Mouse (Mus musculus): ENCODE data around the gene Xntrpc. TPM values are rescaled to one million over a fixed set of nuclear protein-coding genes. Genes with fewer than 3 reads are reported as not detected.
A peak's percentile ranks its signal among the peaks of the same experiment; 100 is the strongest.

Gene Xntrpc
- polyA plus RNA-seq, 1 experiment from 2014 or later = 1.5 TPM

GRCm38 (mm10) chr7:102087336-102087735, 21.8 kb downstream of the Xntrpc start:
- Histone ChIP-seq H3K27ac (replicated peaks) (no peak overlapping the region), H3K36me3 (peaks cover 29% of the 10 kb centered on the region), H3K9ac (replicated peaks) (no peak overlapping the region), H3K27me3 (no peaks in the 10 kb centered on the region), H3K4me3 (no peak overlapping the region), H3K4me1 (no peaks in the 10 kb centered on the region), H3K9me3 (no peaks in the 10 kb centered on the region), H3K4me2 (replicated peaks) (no peak overlapping the region)
- WGBS = 91% methylated on average over 4 of the region's 4 CpGs
- ATAC-seq (replicated peaks) = no peak

GRCm38 (mm10) chr7:102099760-102100661, 34.5 kb downstream of the Xntrpc start:
- Histone ChIP-seq H3K4me1 (peaks cover 15% of the 10 kb centered on the region), H3K36me3 (no peaks in the 10 kb centered on the region), H3K4me3 (peak overlapping the region; percentile 20), H3K9ac (replicated peaks) (no peak overlapping the region), H3K9me3 (no peaks in the 10 kb centered on the region), H3K4me2 (replicated peaks) (peak overlapping the region; percentile 41), H3K27me3 (0 out of 2 replicates have a peak, but pooled peaks cover 6% of the 10 kb centered on the region), H3K27ac (replicated peaks) (no peak overlapping the region)
- WGBS = 4% methylated on average over 30 of the region's 30 CpGs
- peak; percentile 57; the same call in 1 of the 2 replicates for ATAC-seq (replicated peaks)

- ATAC-seq (replicated peaks) = no peak
- Histone ChIP-seq H3K27ac (replicated peaks) (no peak overlapping the region), H3K4me1 (peaks cover 15% of the 10 kb centered on the region), H3K9me3 (no peaks in the 10 kb centered on the region), H3K9ac (replicated peaks) (no peak overlapping the region), H3K36me3 (no peaks in the 10 kb centered on the region), H3K4me2 (replicated peaks) (no peak overlapping the region), H3K4me3 (no peak overlapping the region), H3K27me3 (0 out of 2 replicates have a peak, but pooled peaks cover 6% of the 10 kb centered on the region)
- WGBS = 62% methylated on average over 5 of the region's 5 CpGs
These were observed 35.4 kb downstream of the Xntrpc start for GRCm38 (mm10) chr7:102100868-102101267.

GRCm38 (mm10) chr7:102101487-102101886, 36.0 kb downstream of the Xntrpc start, which contains the start of gene Art1:
Art1 (plus strand) TSS chr7:102101743.
- 46% methylated on average over 5 of the region's 5 CpGs for WGBS
- Histone ChIP-seq H3K4me3 (no peak within 1 kb of the TSS), H3K4me1 (peaks cover 15% of the 10 kb centered on the region), H3K9me3 (no peaks in the 10 kb centered on the region), H3K27me3 (0 out of 2 replicates have a peak, but pooled peaks cover 6% of the 10 kb centered on the region), H3K27ac (replicated peaks) (no peak within 1 kb of the TSS), H3K9ac (replicated peaks) (no peak within 1 kb of the TSS), H3K36me3 (no peaks in the 10 kb centered on the region), H3K4me2 (replicated peaks) (no peak within 1 kb of the TSS)
- ATAC-seq (replicated peaks) = no peak

- Histone ChIP-seq H3K27ac (replicated peaks) (no peak overlapping the region), H3K9me3 (no peaks in the 10 kb centered on the region), H3K4me2 (replicated peaks) (no peak overlapping the region), H3K4me3 (no peak overlapping the region), H3K9ac (replicated peaks) (no peak overlapping the region), H3K36me3 (no peaks in the 10 kb centered on the region), H3K27me3 (0 out of 2 replicates have a peak, but pooled peaks cover 6% of the 10 kb centered on the region), H3K4me1 (peaks cover 23% of the 10 kb centered on the region)
- 54% methylated on average over 8 of the region's 8 CpGs for WGBS
- ATAC-seq (replicated peaks) = no peak
These were observed 36.7 kb downstream of the Xntrpc start for GRCm38 (mm10) chr7:102102241-102102640.

GRCm38 (mm10) chr7:102102696-102103095, 37.2 kb downstream of the Xntrpc start:
- H3K9me3 ChIP-seq = no peaks in the 10 kb centered on the region
- H3K4me1 ChIP-seq = peaks cover 24% of the 10 kb centered on the region
- 46% methylated on average over 6 of the region's 6 CpGs for WGBS
- no peak overlapping the region for H3K4me3 ChIP-seq
- H3K36me3 ChIP-seq = no peaks in the 10 kb centered on the region
- no peak for ATAC-seq (replicated peaks)
- H3K27ac ChIP-seq (replicated peaks) = no peak overlapping the region
- H3K9ac ChIP-seq (replicated peaks) = no peak overlapping the region
- H3K27me3 ChIP-seq = 0 out of 2 replicates have a peak, but pooled peaks cover 6% of the 10 kb centered on the region
- H3K4me2 ChIP-seq (replicated peaks) = no peak overlapping the region

GRCm38 (mm10) chr7:102103555-102103954, 38.0 kb downstream of the Xntrpc start:
- Histone ChIP-seq H3K9ac (replicated peaks) (no peak overlapping the region), H3K27me3 (0 out of 2 replicates have a peak, but pooled peaks cover 6% of the 10 kb centered on the region), H3K27ac (replicated peaks) (no peak overlapping the region), H3K4me1 (peaks cover 24% of the 10 kb centered on the region), H3K4me3 (no peak overlapping the region), H3K36me3 (no peaks in the 10 kb centered on the region), H3K9me3 (no peaks in the 10 kb centered on the region), H3K4me2 (replicated peaks) (no peak overlapping the region)
- no peak for ATAC-seq (replicated peaks)
- 88% methylated on average over 2 of the region's 2 CpGs for WGBS

- no peak overlapping the region for H3K9ac ChIP-seq (replicated peaks)
- H3K4me2 ChIP-seq (replicated peaks) = no peak overlapping the region
- no peak for ATAC-seq (replicated peaks)
- H3K9me3 ChIP-seq = no peaks in the 10 kb centered on the region
- 0 out of 2 replicates have a peak, but pooled peaks cover 3% of the 10 kb centered on the region for H3K27me3 ChIP-seq
- H3K4me1 ChIP-seq = peaks cover 24% of the 10 kb centered on the region
- no peaks in the 10 kb centered on the region for H3K36me3 ChIP-seq
- WGBS = 74% methylated on average over 5 of the region's 5 CpGs
- H3K4me3 ChIP-seq = no peak overlapping the region
- no peak overlapping the region for H3K27ac ChIP-seq (replicated peaks)
These were observed 38.6 kb downstream of the Xntrpc start for GRCm38 (mm10) chr7:102104126-102104525.

GRCm38 (mm10) chr7:102106700-102107141, 41.2 kb downstream of the Xntrpc start:
- no peak for ATAC-seq (replicated peaks)
- Histone ChIP-seq H3K27me3 (no peaks in the 10 kb centered on the region), H3K4me1 (peaks cover 8% of the 10 kb centered on the region; the same call in 1 of the 2 replicates), H3K27ac (replicated peaks) (no peak overlapping the region), H3K36me3 (no peaks in the 10 kb centered on the region), H3K9ac (replicated peaks) (no peak overlapping the region), H3K4me2 (replicated peaks) (peak overlapping the region; percentile 42), H3K4me3 (peak overlapping the region; percentile 21), H3K9me3 (no peaks in the 10 kb centered on the region)
- WGBS = 24% methylated on average over 23 of the region's 23 CpGs

GRCm38 (mm10) chr7:102108206-102108605, 42.7 kb downstream of the Xntrpc start:
- Histone ChIP-seq H3K9me3 (no peaks in the 10 kb centered on the region), H3K4me1 (peaks cover 8% of the 10 kb centered on the region; the same call in 1 of the 2 replicates), H3K27me3 (no peaks in the 10 kb centered on the region), H3K9ac (replicated peaks) (no peak overlapping the region), H3K4me2 (replicated peaks) (no peak overlapping the region), H3K4me3 (no peak overlapping the region), H3K36me3 (no peaks in the 10 kb centered on the region), H3K27ac (replicated peaks) (no peak overlapping the region)
- 78% methylated on average over 1 of the region's 1 CpGs for WGBS
- ATAC-seq (replicated peaks) = no peak

- no peak within 1 kb of the TSS for H3K27ac ChIP-seq (replicated peaks)
- no peak within 1 kb of the TSS for H3K4me3 ChIP-seq
- no peak within 1 kb of the TSS for H3K4me2 ChIP-seq (replicated peaks)
- 86% methylated on average over 7 of the region's 7 CpGs for WGBS
- H3K9ac ChIP-seq (replicated peaks) = no peak within 1 kb of the TSS
- no peaks in the 10 kb centered on the region for H3K27me3 ChIP-seq
- H3K4me1 ChIP-seq = peaks cover 8% of the 10 kb centered on the region; the same call in 1 of the 2 replicates
- ATAC-seq (replicated peaks) = no peak
- H3K36me3 ChIP-seq = no peaks in the 10 kb centered on the region
- no peaks in the 10 kb centered on the region for H3K9me3 ChIP-seq
These were observed 43.7 kb downstream of the Xntrpc start, which contains the start of gene Art5 for GRCm38 (mm10) chr7:102109171-102109570. Art5 (minus strand) TSS chr7:102109489.

- Histone ChIP-seq H3K27ac (replicated peaks) (no peak overlapping the region), H3K9ac (replicated peaks) (no peak overlapping the region), H3K4me2 (replicated peaks) (no peak overlapping the region), H3K27me3 (no peaks in the 10 kb centered on the region), H3K9me3 (no peaks in the 10 kb centered on the region), H3K36me3 (no peaks in the 10 kb centered on the region), H3K4me3 (no peak overlapping the region), H3K4me1 (peaks cover 8% of the 10 kb centered on the region; the same call in 1 of the 2 replicates)
- ATAC-seq (replicated peaks) = no peak
- WGBS = 87% methylated on average over 4 of the region's 4 CpGs
These were observed 44.2 kb downstream of the Xntrpc start for GRCm38 (mm10) chr7:102109746-102110145.
